Mouse (Mus musculus): ENCODE results near the gene Cacna1b. TPM values are rescaled to one million over a fixed set of nuclear protein-coding genes. Genes with fewer than 3 reads are reported as not detected.

Gene Cacna1b
- polyA plus RNA-seq, 1 experiment from 2014 or later = 1.7 TPM

DNA sequence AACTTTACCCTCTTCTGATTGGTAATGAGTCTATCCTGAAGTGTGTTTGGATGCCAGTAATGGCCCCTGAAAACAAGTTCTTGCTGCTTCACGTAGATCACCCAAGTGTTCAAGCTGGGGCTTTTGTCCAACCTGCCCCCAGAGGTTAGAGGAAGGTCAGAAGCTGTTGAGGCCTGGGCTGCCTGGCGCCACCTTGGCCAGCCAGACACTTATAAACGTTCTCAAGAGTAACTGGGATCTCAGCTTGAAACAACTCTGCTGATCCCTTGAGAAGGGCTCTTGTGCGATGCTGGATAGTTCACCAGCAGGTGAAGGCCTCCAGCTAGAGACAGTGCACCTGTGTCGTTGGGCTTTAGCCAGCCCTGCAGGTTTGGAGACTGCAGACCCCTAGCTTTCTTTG is 202.8 kb downstream of the Cacna1b start:
- WGBS = 71% methylated on average over 5 of the region's 5 CpGs
- no peak overlapping the region for H3K4me2 ChIP-seq
- no peaks in the 10 kb centered on the region for H3K36me3 ChIP-seq (ENCODE audit: control insufficient read depth, insufficient read depth, low read length)
- H3K9me3 ChIP-seq (ENCODE audit: control insufficient read depth, low read length) = no peaks in the 10 kb centered on the region
- H3K4me3 ChIP-seq (ENCODE audit: low read depth, low read length) = no peak overlapping the region
- DNase-seq (ENCODE audit: low spot score, missing footprints) = no peak
- no peak for ATAC-seq (ENCODE audit: low FRiP score)
- H3K4me1 ChIP-seq (ENCODE audit: control insufficient read depth, insufficient read depth, low read length) = no peaks in the 10 kb centered on the region
- no peaks in the 10 kb centered on the region for H3K27me3 ChIP-seq (ENCODE audit: control insufficient read depth, insufficient read depth, low read length)
- no peak overlapping the region for H3K27ac ChIP-seq (ENCODE audit: low read depth, low read length)
- H3K9ac ChIP-seq (ENCODE audit: low read length) = no peak overlapping the region

DNA sequence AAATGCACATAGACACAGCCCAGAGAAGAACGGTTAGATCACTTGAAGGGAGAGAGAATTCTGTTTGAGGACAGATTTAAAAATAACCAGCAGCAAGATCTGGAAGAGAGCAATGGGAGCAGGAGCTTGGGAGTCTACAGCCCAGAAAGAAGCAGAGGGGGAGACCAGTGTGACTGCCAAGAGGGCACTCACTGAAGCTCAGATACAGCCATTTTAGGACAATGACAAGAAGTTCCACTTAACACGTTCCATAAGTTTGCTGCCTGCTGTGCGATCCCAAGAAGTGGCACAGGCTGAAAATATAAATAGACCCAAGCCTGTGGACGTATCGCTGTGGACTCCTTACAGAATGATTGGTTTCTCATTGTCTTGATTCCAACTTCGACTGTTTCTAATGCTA is 206.6 kb downstream of the Cacna1b start:
- Histone ChIP-seq H3K9ac (ENCODE audit: low read length) (no peak overlapping the region), H3K4me3 (ENCODE audit: low read depth, low read length) (no peak overlapping the region), H3K4me1 (ENCODE audit: control insufficient read depth, insufficient read depth, low read length) (no peaks in the 10 kb centered on the region), H3K36me3 (ENCODE audit: control insufficient read depth, insufficient read depth, low read length) (no peaks in the 10 kb centered on the region), H3K27me3 (ENCODE audit: control insufficient read depth, insufficient read depth, low read length) (no peaks in the 10 kb centered on the region), H3K9me3 (ENCODE audit: control insufficient read depth, low read length) (no peaks in the 10 kb centered on the region), H3K27ac (ENCODE audit: low read depth, low read length) (no peak overlapping the region), H3K4me2 (no peak overlapping the region)
- WGBS = 76% methylated on average over 6 of the region's 6 CpGs
- no peak for ATAC-seq (ENCODE audit: low FRiP score)
- DNase-seq (ENCODE audit: low spot score, missing footprints) = no peak

DNA sequence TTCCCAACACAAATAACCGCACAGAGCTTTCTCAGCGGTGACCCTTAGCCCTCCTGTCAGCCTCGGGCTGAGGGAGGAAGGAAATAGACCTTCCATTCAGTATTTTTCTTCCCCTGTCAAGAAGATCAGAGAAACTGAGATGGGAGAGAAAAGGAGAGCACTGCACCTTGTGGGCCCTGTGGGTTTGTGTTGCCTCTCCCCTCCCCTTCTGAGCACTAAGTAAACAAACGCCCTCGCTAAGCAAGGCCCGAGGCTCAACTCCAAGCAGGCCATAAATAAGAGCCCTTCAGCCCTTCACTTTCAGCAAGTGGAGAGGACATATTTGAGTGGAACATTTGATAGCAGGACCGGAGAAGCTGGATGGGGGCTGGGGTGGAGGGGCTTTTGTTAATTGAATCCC is 209.0 kb downstream of the Cacna1b start:
- Histone ChIP-seq H3K9me3 (ENCODE audit: control insufficient read depth, low read length) (no peaks in the 10 kb centered on the region), H3K36me3 (ENCODE audit: control insufficient read depth, insufficient read depth, low read length) (no peaks in the 10 kb centered on the region), H3K9ac (ENCODE audit: low read length) (no peak overlapping the region), H3K27me3 (ENCODE audit: control insufficient read depth, insufficient read depth, low read length) (no peaks in the 10 kb centered on the region), H3K4me1 (ENCODE audit: control insufficient read depth, insufficient read depth, low read length) (no peaks in the 10 kb centered on the region), H3K4me3 (ENCODE audit: low read depth, low read length) (no peak overlapping the region), H3K27ac (ENCODE audit: low read depth, low read length) (no peak overlapping the region), H3K4me2 (no peak overlapping the region)
- DNase-seq (ENCODE audit: low spot score, missing footprints) = no peak
- ATAC-seq (ENCODE audit: low FRiP score) = no peak
- WGBS = 58% methylated on average over 7 of the region's 7 CpGs

Other genes with a start within 250 kb of the Cacna1b start
- gene Ehmt1, start 156.5 kb upstream of the Cacna1b start, polyA plus RNA-seq (2014; fragmentation: Nextera tagmentation; extraction: Ambion mirVana) = 95.8 and 96.5 TPM in 2 replicates
- gene Arrdc1, start 172.1 kb upstream of the Cacna1b start, polyA plus RNA-seq (2014; fragmentation: Nextera tagmentation; extraction: Ambion mirVana) = 11.3 and 11.6 TPM in 2 replicates
- 32.9 and 33.7 TPM in 2 replicates for gene Zmynd19, start 186.6 kb upstream of the Cacna1b start, polyA plus RNA-seq (2014; fragmentation: Nextera tagmentation; extraction: Ambion mirVana)
- gene Dph7, start 199.2 kb upstream of the Cacna1b start, polyA plus RNA-seq (2014; fragmentation: Nextera tagmentation; extraction: Ambion mirVana) = 32.6 and 33.0 TPM in 2 replicates
- 154 and 163 TPM in 2 replicates for gene Mrpl41, start 211.9 kb upstream of the Cacna1b start, polyA plus RNA-seq (2014; fragmentation: Nextera tagmentation; extraction: Ambion mirVana)
- gene Pnpla7, start 212.9 kb upstream of the Cacna1b start, polyA plus RNA-seq (2014; fragmentation: Nextera tagmentation; extraction: Ambion mirVana) = 3.1 and 4.5 TPM in 2 replicates